Mouse (Mus musculus) heart, postnatal 0 days (tissue): ENCODE results near the gene Dcaf17. TPM values are rescaled to one million over a fixed set of nuclear protein-coding genes. Genes with fewer than 3 reads are reported as not detected.

ENCODE experiments used
- ATAC-seq: fragments of 200-750 bp; cut with Nextera tagmentation; 2 replicates; pipeline ENCODE4 v1.8.0; 2017; ENCODE audit warnings: low read depth, moderate number of reproducible peaks, moderate library complexity; ENCODE audit not compliant: insufficient read depth
- DNase-seq: peaks from one replicate; pipeline ENCODE4 v3.0.0-alpha.2; 2016; ENCODE audit warnings: low spot score
- H3K27ac ChIP-seq: fragments of 300-500 bp; sonication (generic); 2 replicates; pipeline ENCODE4 v1.5.1; 2014; ENCODE audit warnings: low read depth, mild to moderate bottlenecking
- H3K27me3 ChIP-seq: fragments of 300-500 bp; sonication (generic); 2 replicates; pipeline ENCODE4 v1.6.1; 2014; ENCODE audit warnings: low read length, mixed read lengths; ENCODE audit not compliant: control insufficient read depth, insufficient read depth
- H3K36me3 ChIP-seq: fragments of 300-500 bp; sonication (generic); replicated peaks from 2 replicates; pipeline ENCODE4 v1.6.1; 2014; ENCODE audit warnings: low read length, mixed read lengths; ENCODE audit not compliant: control insufficient read depth, insufficient read depth
- H3K4me1 ChIP-seq: fragments of 300-500 bp; sonication (generic); 2 replicates; pipeline ENCODE4 v1.6.1; 2014; ENCODE audit warnings: antibody characterized with exemption; ENCODE audit not compliant: control insufficient read depth, insufficient read depth
- H3K4me2 ChIP-seq: fragments of 300-500 bp; sonication (generic); 2 replicates; pipeline ENCODE4 v1.6.1; 2014; ENCODE audit warnings: low read depth, mild to moderate bottlenecking, low read length, moderate library complexity
- H3K4me3 ChIP-seq: fragments of 300-500 bp; sonication (generic); 2 replicates; pipeline ENCODE4 v1.5.1; 2014; ENCODE audit warnings: low read depth, low read length
- H3K9ac ChIP-seq: fragments of 300-500 bp; sonication (generic); replicated peaks from 2 replicates; pipeline ENCODE4 v1.6.1; 2014; ENCODE audit warnings: low read depth, low read length, mixed read lengths
- H3K9me3 ChIP-seq: fragments of 300-500 bp; sonication (generic); replicated peaks from 2 replicates; pipeline ENCODE4 v1.6.1; 2016; ENCODE audit warnings: low read length; ENCODE audit not compliant: control insufficient read depth
- CTCF ChIP-seq: IDR thresholded peaks from 2 replicates; pipeline ENCODE4 v1.5.1; 2016; ENCODE audit warnings: antibody characterized with exemption, control low read depth, low read depth
- EP300 ChIP-seq: IDR thresholded peaks from 2 replicates; pipeline ENCODE4 v1.6.1; 2016; ENCODE audit warnings: antibody characterized with exemption, low read depth
- WGBS: fragments of 180-500 bp; shearing (Covaris S2); extraction: QIAGEN DNeasy Blood & Tissue Kit; methylation state at CpG from one replicate; pipeline ENCODE4 v1.1.7; 2014; 5-methylcytosine and 5-hydroxymethylcytosine counted together
- polyA plus RNA-seq: library from polyadenylated mRNA; unstranded; fragments of >200 nt; fragmentation: Nextera tagmentation; extraction: Ambion mirVana; gene quantifications from 2 replicates; pipeline ENCODE4 v1.2.1, GENCODE M21; 2015
- total RNA-seq: library from RNA; depleted of rRNA; stranded (reverse); fragments of >200 nt; gene quantifications from 2 replicates; pipeline ENCODE4 v1.2.3, GENCODE M21; 2014; ENCODE audit warnings: low replicate concordance

Dcaf17 gene
- total and polyA plus RNA-seq, 2 experiments from 2014 or later = 7.9 to 13.6 TPM

GRCm38 (mm10) chr2:71131866-71132496 is 76.9 kb downstream of the Dcaf17 start:
- no peaks in the 10 kb centered on the region for H3K9me3 ChIP-seq
- WGBS = 73% methylated on average over 3 of the region's 3 CpGs
- no peaks in the 10 kb centered on the region for H3K27me3 ChIP-seq
- no peak for ATAC-seq
- no peaks in the 10 kb centered on the region for H3K36me3 ChIP-seq
- H3K4me1 ChIP-seq = no peaks in the 10 kb centered on the region
- no peak overlapping the region for H3K27ac ChIP-seq
- H3K9ac ChIP-seq = no peak overlapping the region
- no peak for DNase-seq
- no peak overlapping the region for H3K4me3 ChIP-seq
- no peak overlapping the region for H3K4me2 ChIP-seq
- TF ChIP-seq EP300 (no peak), CTCF (no peak)

- H3K4me2 ChIP-seq = no peak overlapping the region
- no peak overlapping the region for H3K9ac ChIP-seq
- no peaks in the 10 kb centered on the region for H3K36me3 ChIP-seq
- H3K27ac ChIP-seq = no peak overlapping the region
- no peaks in the 10 kb centered on the region for H3K9me3 ChIP-seq
- DNase-seq (no peak), ATAC-seq (no peak)
- WGBS = 60% methylated on average over 9 of the region's 9 CpGs
- no peaks in the 10 kb centered on the region for H3K4me1 ChIP-seq
- no peak for TF ChIP-seq CTCF
- TF ChIP-seq EP300 = no peak
- no peak overlapping the region for H3K4me3 ChIP-seq
- H3K27me3 ChIP-seq = no peaks in the 10 kb centered on the region
Observed at GRCm38 (mm10) chr2:71134041-71134505, 78.9 kb downstream of the Dcaf17 start.

- H3K9ac ChIP-seq = no peak overlapping the region
- ATAC-seq (no peak), DNase-seq (no peak)
- no peaks in the 10 kb centered on the region for H3K4me1 ChIP-seq
- H3K27me3 ChIP-seq = no peaks in the 10 kb centered on the region
- H3K36me3 ChIP-seq = no peaks in the 10 kb centered on the region
- no peak overlapping the region for H3K27ac ChIP-seq
- no peak overlapping the region for H3K4me3 ChIP-seq
- TF ChIP-seq CTCF (no peak), EP300 (no peak)
- WGBS = 84% methylated on average over 5 of the region's 5 CpGs
- H3K9me3 ChIP-seq = no peaks in the 10 kb centered on the region
- no peak overlapping the region for H3K4me2 ChIP-seq
Observed at GRCm38 (mm10) chr2:71134836-71135235, 79.7 kb downstream of the Dcaf17 start.

- ATAC-seq = no peak
- H3K4me1 ChIP-seq = no peaks in the 10 kb centered on the region
- no peak for DNase-seq
Observed at GRCm38 (mm10) chr2:71140622-71141021, 85.5 kb downstream of the Dcaf17 start.

GRCm38 (mm10) chr2:71142410-71142809 is 87.3 kb downstream of the Dcaf17 start:
- H3K27ac ChIP-seq = no peak overlapping the region
- WGBS = 39% methylated on average over 7 of the region's 7 CpGs

More at GRCm38 (mm10) chr2:71140622-71141021, 85.5 kb downstream of the Dcaf17 start:
- Histone ChIP-seq H3K4me2 (no peak overlapping the region), H3K4me3 (no peak overlapping the region), H3K27me3 (no peaks in the 10 kb centered on the region), H3K9me3 (no peaks in the 10 kb centered on the region), H3K36me3 (no peaks in the 10 kb centered on the region), H3K27ac (no peak overlapping the region), H3K9ac (no peak overlapping the region)
- no peak for TF ChIP-seq EP300
- no peak for TF ChIP-seq CTCF
- WGBS = 70% methylated on average over 4 of the region's 4 CpGs

GRCm38 (mm10) chr2:71145853-71146252 is 90.7 kb downstream of the Dcaf17 start:
- ATAC-seq = no peak
- WGBS = 73% methylated on average over 4 of the region's 4 CpGs
- DNase-seq = no peak
- Histone ChIP-seq H3K4me1 (no peaks in the 10 kb centered on the region), H3K27ac (no peak overlapping the region), H3K36me3 (no peaks in the 10 kb centered on the region), H3K4me2 (no peak overlapping the region), H3K9ac (no peak overlapping the region), H3K4me3 (no peak overlapping the region), H3K9me3 (no peaks in the 10 kb centered on the region), H3K27me3 (no peaks in the 10 kb centered on the region)
- TF ChIP-seq EP300 (no peak), CTCF (no peak)

More at GRCm38 (mm10) chr2:71142410-71142809, 87.3 kb downstream of the Dcaf17 start:
- Histone ChIP-seq H3K4me2 (no peak overlapping the region), H3K4me1 (no peaks in the 10 kb centered on the region), H3K9ac (no peak overlapping the region), H3K36me3 (no peaks in the 10 kb centered on the region), H3K4me3 (no peak overlapping the region), H3K27me3 (no peaks in the 10 kb centered on the region), H3K9me3 (no peaks in the 10 kb centered on the region)
- DNase-seq (no peak), ATAC-seq (no peak)
- no peak for TF ChIP-seq CTCF
- TF ChIP-seq EP300 = no peak
